Mouse (Mus musculus) gonadal fat pad, adult 2 months (tissue): ENCODE results near the gene Gm12666. TPM values are rescaled to one million over a fixed set of nuclear protein-coding genes. Genes with fewer than 3 reads are reported as not detected.
"Not testable (repeated sequence)": the region's sequence is repeated elsewhere in the genome, so short reads cannot be mapped to it uniquely, and the experiment has no call there.

ENCODE experiments used
- DNase-seq: peaks from one replicate; pipeline ENCODE4 v3.0.0-alpha.2; 2012; ENCODE audit warnings: low read depth
- polyA plus RNA-seq: library from polyadenylated mRNA; depleted of rRNA; stranded (reverse); fragments of >200 nt; gene quantifications from 2 replicates; pipeline ENCODE4 v1.2.3, GENCODE M21; 2012; rRNA removed

Gm12666 gene
- polyA plus RNA-seq, result not detected in 2 replicates

DNA sequence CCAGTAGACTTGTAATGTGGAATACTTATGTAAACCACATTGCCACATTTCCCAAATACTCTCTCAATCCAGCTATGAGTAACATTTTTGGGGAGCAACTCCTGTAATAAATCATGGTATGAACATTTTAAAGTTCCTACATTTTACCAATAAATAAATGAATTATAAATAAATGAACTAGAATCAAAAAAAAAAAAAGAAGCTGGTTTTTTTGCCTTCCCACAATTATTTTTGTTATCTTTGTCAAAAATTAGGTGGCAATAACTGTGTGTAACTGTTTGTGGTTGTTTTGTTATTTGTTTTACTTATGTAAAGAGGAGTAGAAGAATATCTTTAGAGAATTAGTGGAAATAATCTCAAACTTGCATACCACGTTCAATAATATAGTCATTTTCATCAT is at the start of gene Gm12666:
Gene Gm12666, minus strand, starts transcription at position 101 of the 400 bp plus-strand sequence.
- not testable (repeated sequence) for DNase-seq

DNA sequence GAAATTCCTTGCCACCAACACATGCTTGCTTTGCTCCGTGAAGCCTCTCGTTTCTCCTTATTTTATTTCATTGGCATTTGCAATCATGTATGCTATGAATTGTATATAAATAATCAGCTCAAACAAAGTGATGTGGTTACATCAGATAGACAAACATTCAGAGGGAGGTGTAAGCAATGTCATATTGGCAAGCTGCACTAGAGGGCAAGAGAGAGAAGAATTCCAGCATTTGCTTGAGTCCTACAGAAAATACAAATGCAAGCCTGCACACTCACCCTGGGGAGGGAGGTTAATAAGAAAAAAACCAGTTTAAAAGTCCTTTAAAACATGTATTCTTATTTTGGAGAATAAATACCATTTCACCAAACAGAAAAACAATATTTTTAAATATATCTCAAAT is 34.8 kb upstream of the Gm12666 start:
- DNase-seq, result no peak

DNA sequence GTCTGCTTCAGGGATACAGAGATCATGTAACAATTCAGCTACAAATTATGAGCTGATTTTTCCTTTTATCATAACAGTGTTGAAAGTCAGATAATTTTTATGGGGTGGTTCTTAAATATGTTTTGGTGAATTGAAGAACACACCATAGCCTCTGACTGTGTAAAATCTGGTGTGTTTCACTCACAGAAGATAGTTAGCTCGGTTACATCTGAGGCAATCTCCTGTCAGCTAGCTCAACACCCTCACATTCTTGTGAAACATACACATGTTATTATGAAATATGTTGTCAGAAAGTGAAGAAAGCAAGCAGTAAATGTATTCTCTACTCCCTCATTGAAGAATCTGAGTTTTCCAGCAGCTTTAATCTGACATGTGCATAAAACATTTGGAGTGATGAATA is 24.7 kb upstream of the Gm12666 start:
- DNase-seq, result no peak

DNA sequence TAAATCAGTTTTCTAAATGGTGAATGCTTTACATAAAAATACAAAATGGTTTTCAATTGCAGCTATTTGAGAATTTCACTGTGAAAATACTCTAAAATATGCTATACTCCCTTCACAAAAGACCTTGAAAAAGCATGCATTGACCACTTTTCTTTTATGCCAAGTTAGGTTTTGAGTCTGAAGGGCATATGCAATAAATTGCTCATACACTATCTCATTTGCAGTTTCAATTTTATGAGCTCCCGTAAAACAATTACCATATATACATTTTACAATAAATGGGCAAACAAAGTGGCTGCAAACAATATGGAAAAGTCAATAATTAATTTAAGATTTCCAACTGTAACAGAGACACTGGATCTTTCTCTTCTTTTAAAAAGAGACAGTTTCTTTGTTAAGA is 38.9 kb downstream of the Gm12666 start:
- DNase-seq, result no peak

DNA sequence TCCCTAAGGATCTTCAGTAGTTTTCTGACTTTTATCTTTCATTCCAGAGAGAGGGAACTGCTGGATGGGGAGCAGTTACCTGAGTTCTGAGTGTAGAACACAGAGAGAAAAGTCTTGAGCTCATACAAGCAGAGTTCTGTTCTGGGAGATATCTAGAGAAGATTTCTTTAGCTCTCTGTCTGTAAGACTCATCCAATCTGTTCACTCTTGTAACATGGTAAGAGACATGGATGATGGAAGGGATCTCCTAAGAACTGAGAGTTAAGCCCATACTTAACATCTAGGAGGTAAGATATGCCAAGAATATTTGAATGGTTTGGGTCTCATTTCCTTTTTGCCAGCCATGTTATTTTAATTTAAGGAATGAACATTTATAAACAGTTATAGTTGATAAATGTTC is 44.4 kb downstream of the Gm12666 start, which contains the start of gene Izumo3:
Gene Izumo3, minus strand, starts transcription at position 101 of the 400 bp plus-strand sequence.
- no peak for DNase-seq

Other genes with a start within 250 kb of the Gm12666 start
- gene Izumo3, start 44.5 kb downstream of the Gm12666 start, polyA plus RNA-seq, result not detected in 2 replicates